20 mouse cellular contexts compared by ENCODE assay signal in the genomic region with DNA sequence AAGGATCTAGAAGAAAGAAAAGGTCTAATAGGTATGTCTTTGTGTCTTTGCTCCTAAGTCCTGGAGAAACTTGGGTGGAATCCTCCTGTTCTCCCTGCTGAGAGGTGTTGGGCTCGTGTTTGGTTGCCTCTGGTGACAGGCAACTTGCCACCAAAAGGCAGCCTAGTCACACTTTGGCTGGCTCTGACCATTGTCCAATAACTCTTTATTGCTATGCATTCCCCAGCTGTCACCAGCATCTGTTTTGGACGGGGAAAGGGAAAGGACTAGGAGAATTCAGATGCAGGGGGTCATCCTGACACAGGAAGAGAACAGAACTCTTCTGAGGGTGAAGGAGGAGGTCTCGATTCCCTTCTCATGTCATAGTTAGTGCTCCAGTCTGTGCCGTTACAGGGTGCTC.
A peak's percentile ranks its signal among the peaks of the same experiment; 100 is the strongest.
DNase-seq lines count a peak whose midpoint lies in the region; ATAC-seq and TF ChIP-seq lines count a peak whose summit lies in the region.
"Had no signal": no experiment of that assay in that cellular context is flagged by ENCODE, and none has a peak within 500 bp of the region (broad histone marks: within the 10 kb centered on the region; RNA-seq: fewer than 3 reads in every experiment).

No protein-coding gene starts in this region.

- WGBS in heart, adult 2 months, result 28% methylated on average over 4 of the region's 4 CpGs
- 69% methylated on average over 4 of the region's 4 CpGs for WGBS in heart, embryonic 11.5 days (ENCODE audit: insufficient replicate concordance)

- no peak overlapping the region for H3K4me3 ChIP-seq in heart, adult 2 months
- H3K4me3 ChIP-seq in heart, embryonic 11.5 days (ENCODE audit: low read depth, low read length), result no peak overlapping the region
- H3K4me3 ChIP-seq: embryonic facial prominence, embryonic 12.5 days; erythroblast, embryonic 14.5 days; heart, embryonic 13.5 days; kidney, embryonic 15.5 days; limb, embryonic 12.5 days; liver, embryonic 12.5 days; midbrain, embryonic 13.5 days had no signal

- no peak for TF ChIP-seq CTCF in heart, adult 2 months (IDR thresholded peaks at IDR 0.05)

- no peaks in the 10 kb centered on the region for H3K79me2 ChIP-seq in heart, adult 2 months (replicated peaks; ENCODE audit: control insufficient read depth, insufficient read depth, low read length)

- peak in 1 of 2 experiments; percentile 63 for DNase-seq in heart, adult 2 months
- DNase-seq in lung, adult 18-20 months, result peak; percentile 11 to 48
- no peak for DNase-seq in lung, postnatal 25 days (ENCODE audit: low spot score)
- peak; percentile 53 for DNase-seq in adipocyte (ENCODE audit: low spot score)
- DNase-seq in gastrocnemius, postnatal 14 days, result peak; percentile 47
- no peak for DNase-seq in ovary, postnatal 36 days (ENCODE audit: low spot score)
- DNase-seq: adrenal gland, postnatal 10 days; cerebellum, adult 11 months; cerebellum, postnatal 10 days; forebrain, postnatal 0 days; spleen, adult 18-20 months had no signal

- H3K4me2 ChIP-seq in heart, embryonic 11.5 days, result no peak overlapping the region
- H3K4me2 ChIP-seq: embryonic facial prominence, embryonic 12.5 days; heart, embryonic 13.5 days; kidney, embryonic 15.5 days; limb, embryonic 12.5 days; liver, embryonic 12.5 days; midbrain, embryonic 13.5 days had no signal

- peak overlapping the region; percentile 51 for H3K27ac ChIP-seq in heart, adult 2 months
- H3K27ac ChIP-seq in heart, embryonic 11.5 days (ENCODE audit: low read depth, low read length), result no peak overlapping the region
- H3K27ac ChIP-seq: liver, embryonic 12.5 days; midbrain, embryonic 13.5 days had no signal

- peaks cover 36% of the 10 kb centered on the region for H3K4me1 ChIP-seq in heart, adult 2 months (ENCODE audit: control insufficient read depth, insufficient read depth, low read length)
- H3K4me1 ChIP-seq in heart, embryonic 11.5 days (ENCODE audit: control insufficient read depth, insufficient read depth, low read length), result peaks cover 24% of the 10 kb centered on the region
- H3K4me1 ChIP-seq: liver, embryonic 12.5 days had no signal

- peak; percentile 63; the same call in 1 of the 2 replicates for TF ChIP-seq EP300 in heart, adult 2 months (IDR thresholded peaks at IDR 0.05; ENCODE audit: insufficient read depth, low read depth, low read length)

- peaks cover under 1% of the 10 kb centered on the region for H3K36me3 ChIP-seq in heart, adult 2 months (ENCODE audit: control insufficient read depth, insufficient read depth, low read length)
- no peaks in the 10 kb centered on the region for H3K36me3 ChIP-seq in heart, embryonic 11.5 days (ENCODE audit: control insufficient read depth, insufficient read depth, low read length)
- H3K36me3 ChIP-seq: embryonic facial prominence, embryonic 12.5 days; heart, embryonic 13.5 days; kidney, embryonic 15.5 days; limb, embryonic 12.5 days; liver, embryonic 12.5 days; midbrain, embryonic 13.5 days had no signal

- no peak for ATAC-seq in heart, embryonic 11.5 days (replicated peaks; ENCODE audit: insufficient number of reproducible peaks, low FRiP score, low TSS enrichment)
- ATAC-seq: forebrain, postnatal 0 days; inflammation-experienced regulatory T-cells, adult 6 months; liver, embryonic 12.5 days; midbrain, embryonic 13.5 days had no signal

- TF ChIP-seq POLR2A in heart, adult 2 months (IDR thresholded peaks at IDR 0.05; ENCODE audit: insufficient read depth, low read depth, low read length), result 0 out of 2 replicates have a peak, but pooled peaks have one; percentile 15

- H3K9me3 ChIP-seq in heart, embryonic 11.5 days (replicated peaks; ENCODE audit: control insufficient read depth, low read length), result no peaks in the 10 kb centered on the region
- H3K9me3 ChIP-seq: embryonic facial prominence, embryonic 12.5 days; heart, embryonic 13.5 days; kidney, embryonic 15.5 days; limb, embryonic 12.5 days; liver, embryonic 12.5 days; midbrain, embryonic 13.5 days had no signal

- no peak overlapping the region for H3K9ac ChIP-seq in heart, adult 2 months (ENCODE audit: low read depth, low read length)
- H3K9ac ChIP-seq in heart, embryonic 11.5 days (ENCODE audit: low read depth, low read length), result no peak overlapping the region
- H3K9ac ChIP-seq: embryonic facial prominence, embryonic 12.5 days; forebrain, postnatal 0 days; heart, embryonic 13.5 days; kidney, embryonic 15.5 days; limb, embryonic 12.5 days; liver, embryonic 12.5 days; midbrain, embryonic 13.5 days had no signal

- intact Hi-C loops in heart, adult 2 months (cut with DNase I), result loop anchor here (5.0 kb wide), 1 partner anchor 35 kb away; no protein-coding TSS in a partner anchor
- intact Hi-C loops in gastrocnemius, postnatal 14 days (cut with DNase I; ENCODE audit: low total_unique reads), result loop anchor here (10.0 kb wide), 1 partner anchor 287 kb away; no protein-coding TSS in a partner anchor

- no peaks in the 10 kb centered on the region for H3K27me3 ChIP-seq in heart, adult 2 months (ENCODE audit: control insufficient read depth, insufficient read depth, low read length)
- no peaks in the 10 kb centered on the region for H3K27me3 ChIP-seq in heart, embryonic 11.5 days (ENCODE audit: control insufficient read depth, insufficient read depth, low read length)
- H3K27me3 ChIP-seq: embryonic facial prominence, embryonic 12.5 days; heart, embryonic 13.5 days; kidney, embryonic 15.5 days; limb, embryonic 12.5 days; liver, embryonic 12.5 days; midbrain, embryonic 13.5 days had no signal

Comparison
In these comparisons a context has a peak if more than half of its experiments do, and no peak if none do; other contexts are left out.
1. DNase-seq: peak in lung, adult 18-20 months (2 of 2), adipocyte (single experiment) and gastrocnemius, postnatal 14 days (single experiment); none in lung, postnatal 25 days (single experiment) and ovary, postnatal 36 days (single experiment).